Mouse (Mus musculus) spleen, postnatal 10 days (tissue): ENCODE results near the gene Dnaja2.

Source experiments
- DNase-seq, 2 experiments: peaks; one replicate each; pipeline ENCODE4 v3.0.0; 2021 to 2022; ENCODE audit warnings: low spot score in 2 of 2

Gene Dnaja2

GRCm38 (mm10) chr8:85556986-85557600, 1.9 kb upstream of the Dnaja2 start:
- no peak for DNase-seq

DNA sequence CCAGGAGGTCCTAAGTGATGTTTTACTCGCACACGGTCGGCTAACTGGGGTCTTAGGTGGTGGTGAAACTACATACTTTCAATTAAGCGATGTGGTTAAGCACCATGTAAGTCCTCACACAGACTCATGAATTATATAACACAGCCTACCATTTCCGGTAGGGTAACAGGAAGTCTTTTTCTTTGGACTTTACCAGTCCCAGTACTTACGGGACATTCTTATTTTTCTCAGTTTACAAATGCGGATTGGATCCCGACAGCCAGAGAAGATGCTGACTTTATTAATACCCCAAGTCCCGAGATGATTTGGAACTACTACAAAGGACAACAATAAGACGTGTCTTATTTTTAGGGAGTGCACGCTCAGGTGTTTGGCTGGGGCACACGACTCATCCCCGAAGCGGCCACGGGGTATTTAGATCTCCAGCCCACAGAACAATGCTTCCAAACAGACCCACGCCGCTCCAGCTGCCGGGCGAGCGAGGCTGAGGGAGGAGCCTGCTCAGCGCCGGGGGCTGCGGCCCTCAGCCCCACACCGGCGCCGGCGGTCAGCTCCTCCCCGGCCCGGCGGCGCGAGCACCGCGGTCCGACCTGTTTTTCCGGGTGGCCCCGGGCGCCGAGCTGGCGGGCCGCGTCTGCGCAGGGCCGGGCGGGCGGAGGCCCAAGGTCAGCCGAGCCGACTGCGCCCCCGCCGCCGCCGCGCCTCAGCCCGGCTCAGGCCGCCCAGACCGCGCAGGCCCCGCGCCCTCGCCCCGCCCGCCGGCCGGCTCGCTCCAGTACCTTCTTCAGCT, 558 bp downstream of the Dnaja2 start:
- DNase-seq: peak in 1 of 2 experiments; percentile 11

- no peak for DNase-seq
Measured at GRCm38 (mm10) chr8:85551934-85552333, 3.2 kb downstream of the Dnaja2 start.

- DNase-seq: no peak
Measured at GRCm38 (mm10) chr8:85536332-85536731, 18.8 kb downstream of the Dnaja2 start.

- no peak for DNase-seq
Measured at GRCm38 (mm10) chr8:85534163-85534562, 21.0 kb downstream of the Dnaja2 start.

DNA sequence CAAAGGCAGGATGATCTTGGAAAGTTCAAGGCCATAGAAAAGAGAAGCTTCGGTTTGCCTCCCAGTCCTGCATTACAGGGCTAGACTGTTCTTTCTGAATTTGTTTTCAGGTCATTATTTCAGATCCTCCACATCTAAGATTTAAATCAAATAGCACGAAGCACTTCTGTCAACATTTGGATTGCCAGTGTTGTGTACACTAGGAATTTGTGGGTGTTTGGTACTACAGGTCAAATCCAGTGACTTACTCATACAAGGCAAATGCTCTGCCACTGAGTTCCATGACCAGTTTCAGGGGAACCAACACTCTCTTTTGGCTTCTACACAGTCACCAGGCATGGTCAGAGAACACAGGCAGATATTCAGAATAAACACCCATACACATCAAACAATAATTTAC, 21.7 kb downstream of the Dnaja2 start:
- DNase-seq: no peak

DNA sequence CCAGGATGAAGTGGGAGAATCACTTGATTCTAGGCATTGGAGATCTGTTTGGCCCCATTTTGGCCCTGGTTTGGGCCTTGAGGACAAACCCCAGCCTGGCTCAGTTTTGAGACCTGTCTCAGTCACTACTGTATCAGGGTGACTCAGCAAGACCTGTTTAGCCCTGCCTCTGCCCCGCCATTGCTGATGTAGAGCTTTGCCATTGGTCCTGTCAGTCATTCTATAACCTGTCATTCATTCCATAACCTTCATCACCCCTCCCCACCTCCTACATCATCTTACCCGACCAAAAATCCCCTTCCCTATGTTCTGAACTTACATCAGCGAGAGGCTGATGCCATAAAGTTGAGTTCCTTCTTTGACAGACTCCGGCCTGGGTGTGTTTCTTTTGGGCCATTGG, 22.3 kb downstream of the Dnaja2 start:
- DNase-seq: no peak

- no peak for DNase-seq
Measured at GRCm38 (mm10) chr8:85531471-85531870, 23.7 kb downstream of the Dnaja2 start.

GRCm38 (mm10) chr8:85530717-85531116, 24.4 kb downstream of the Dnaja2 start:
- DNase-seq: no peak

DNA sequence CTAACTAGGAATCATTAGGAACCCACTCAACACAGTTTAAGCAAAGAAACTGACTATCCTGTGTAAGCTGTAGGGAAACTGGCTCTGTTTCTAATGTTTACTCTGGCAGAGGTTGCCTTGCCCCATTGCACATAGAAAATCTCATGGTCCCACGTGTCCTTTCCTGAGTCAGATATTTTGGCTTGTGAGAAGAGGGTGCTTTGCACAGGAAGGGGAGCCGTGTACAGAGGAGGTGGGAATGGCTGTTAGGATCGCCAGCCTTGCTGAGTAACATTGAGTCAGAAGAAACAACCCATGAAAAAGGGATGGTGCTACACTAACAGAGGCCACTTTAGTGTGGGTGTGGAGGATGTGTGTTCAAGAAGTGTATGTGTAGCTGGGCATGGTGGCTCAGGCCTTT, 26.2 kb downstream of the Dnaja2 start:
- DNase-seq: no peak

DNA sequence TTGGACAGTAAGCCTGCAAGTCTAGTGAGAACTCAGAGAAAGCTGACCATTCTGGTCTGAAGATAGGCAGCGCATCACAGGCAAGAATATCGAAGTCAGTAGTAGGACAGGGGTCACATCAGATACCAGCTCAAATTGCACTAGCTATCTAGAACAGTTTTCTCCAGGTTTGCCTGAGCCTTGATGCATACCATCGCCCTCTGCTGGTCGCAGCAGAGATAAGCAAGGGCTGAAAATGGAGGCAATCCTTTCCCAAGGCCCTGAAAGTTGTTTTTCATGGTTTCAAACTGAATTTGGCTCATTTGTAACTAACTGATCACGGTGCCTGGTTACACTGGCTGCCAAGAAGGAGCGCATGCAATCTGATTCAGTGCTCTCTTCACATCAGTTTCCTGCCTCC, 29.0 kb downstream of the Dnaja2 start:
- DNase-seq: peak; percentile 32 to 73

GRCm38 (mm10) chr8:85524086-85524485, 31.1 kb downstream of the Dnaja2 start:
- no peak for DNase-seq

GRCm38 (mm10) chr8:85521332-85521731, 33.8 kb downstream of the Dnaja2 start:
- no peak for DNase-seq

DNA sequence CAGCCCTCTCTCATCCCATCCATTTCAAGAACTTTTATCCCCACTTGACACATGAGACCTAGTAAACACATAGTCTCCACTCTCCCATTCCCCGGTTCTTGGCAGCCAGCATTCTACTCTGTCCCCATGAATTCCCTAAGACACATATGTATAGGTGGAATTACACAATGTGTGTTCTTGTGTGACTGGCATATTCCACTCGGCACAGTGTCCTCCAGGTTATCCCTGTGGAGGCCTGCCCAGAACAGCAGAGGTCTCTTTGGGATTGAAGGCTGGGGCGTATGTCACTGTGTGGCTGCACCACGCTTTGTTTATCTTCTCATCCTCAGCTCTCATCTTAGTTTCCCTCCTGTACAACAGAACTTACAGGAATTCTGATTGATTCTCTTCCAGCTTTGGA, 34.6 kb downstream of the Dnaja2 start:
- DNase-seq: no peak

- no peak for DNase-seq
Measured at GRCm38 (mm10) chr8:85517956-85518355, 37.2 kb downstream of the Dnaja2 start.

- no peak for DNase-seq
Measured at GRCm38 (mm10) chr8:85517336-85517735, 37.8 kb downstream of the Dnaja2 start.

DNA sequence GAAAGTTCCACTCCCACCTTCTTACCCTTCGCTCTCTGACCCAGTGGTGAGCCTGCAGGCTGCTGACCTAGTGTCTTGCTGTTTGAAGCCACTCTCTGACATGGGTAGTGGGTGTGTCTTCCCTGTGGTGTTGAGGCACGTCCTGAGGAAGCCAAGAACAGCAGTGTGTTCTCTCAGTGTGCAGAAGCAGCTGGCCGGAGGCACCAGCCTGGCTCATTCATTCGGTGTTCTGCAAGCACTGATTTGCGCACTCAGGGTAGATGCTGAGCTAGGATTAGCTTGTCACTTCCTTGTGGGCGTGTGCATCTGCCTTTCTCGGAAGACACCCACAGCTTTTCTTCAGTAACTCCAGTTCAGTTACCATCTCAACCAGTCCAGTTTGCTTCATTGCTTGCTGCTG, 39.8 kb downstream of the Dnaja2 start:
- no peak for DNase-seq

- DNase-seq: no peak
Measured at GRCm38 (mm10) chr8:85513283-85513682, 41.9 kb downstream of the Dnaja2 start.

DNA sequence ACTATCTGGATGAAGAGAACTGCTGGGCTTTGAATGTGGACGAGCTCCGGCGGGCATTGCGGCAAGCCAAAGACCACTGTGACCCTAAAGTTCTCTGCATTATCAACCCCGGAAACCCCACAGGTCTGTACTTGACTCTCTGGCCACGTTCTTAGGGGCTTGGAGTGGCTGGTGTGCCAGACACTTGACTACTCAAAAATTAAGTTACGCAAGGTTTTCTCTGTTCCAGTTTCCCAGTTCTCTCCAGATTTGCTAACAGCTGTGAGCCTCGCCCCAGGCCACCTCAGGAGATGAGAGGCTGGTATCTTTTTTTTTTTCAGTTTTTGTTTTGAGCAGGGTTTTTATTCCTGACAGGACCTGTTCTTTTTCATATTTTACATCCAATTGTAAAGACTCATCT, 42.9 kb downstream of the Dnaja2 start:
- DNase-seq: no peak

GRCm38 (mm10) chr8:85508661-85509060, 46.5 kb downstream of the Dnaja2 start:
- no peak for DNase-seq

DNA sequence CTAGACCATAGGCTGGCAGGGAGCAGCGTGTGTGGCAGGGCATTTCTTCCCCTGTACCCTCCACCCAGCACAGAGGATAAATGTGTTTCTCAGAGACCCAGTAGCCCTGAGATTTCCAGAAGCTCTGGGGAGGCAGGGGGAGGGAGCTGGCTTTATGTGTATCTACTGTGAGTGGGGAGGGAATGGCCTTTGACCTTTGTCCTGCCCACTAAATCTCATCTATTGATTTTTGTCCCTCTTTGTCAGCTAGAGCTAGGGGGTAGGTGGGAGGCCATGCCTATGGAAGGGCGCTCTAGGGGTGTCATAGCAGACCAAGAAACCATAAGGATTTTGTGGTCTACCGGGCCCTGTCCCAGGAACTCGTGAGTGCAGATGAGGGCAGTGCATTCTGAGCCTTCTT, 48.5 kb downstream of the Dnaja2 start:
- no peak for DNase-seq

GRCm38 (mm10) chr8:85504704-85505103, 50.4 kb downstream of the Dnaja2 start:
- DNase-seq: no peak

DNA sequence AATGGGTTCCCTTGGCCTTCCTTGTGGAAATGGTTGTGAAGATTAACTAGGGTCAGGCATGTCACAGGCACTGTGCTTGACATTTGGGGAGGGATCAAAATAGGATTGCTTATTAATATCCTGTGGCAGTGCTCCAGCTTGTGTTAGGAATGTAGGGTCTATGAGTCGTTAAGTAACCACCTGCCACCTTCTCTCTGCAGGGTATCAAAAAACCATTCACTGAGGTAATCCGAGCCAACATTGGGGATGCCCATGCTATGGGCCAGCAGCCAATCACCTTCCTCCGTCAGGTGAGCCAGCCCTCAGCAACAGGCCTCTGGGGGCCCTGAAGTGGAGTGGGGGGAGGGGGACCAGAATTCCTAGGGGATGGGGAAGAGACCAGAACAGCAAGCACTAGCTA, 52.1 kb downstream of the Dnaja2 start:
- DNase-seq: no peak

DNA sequence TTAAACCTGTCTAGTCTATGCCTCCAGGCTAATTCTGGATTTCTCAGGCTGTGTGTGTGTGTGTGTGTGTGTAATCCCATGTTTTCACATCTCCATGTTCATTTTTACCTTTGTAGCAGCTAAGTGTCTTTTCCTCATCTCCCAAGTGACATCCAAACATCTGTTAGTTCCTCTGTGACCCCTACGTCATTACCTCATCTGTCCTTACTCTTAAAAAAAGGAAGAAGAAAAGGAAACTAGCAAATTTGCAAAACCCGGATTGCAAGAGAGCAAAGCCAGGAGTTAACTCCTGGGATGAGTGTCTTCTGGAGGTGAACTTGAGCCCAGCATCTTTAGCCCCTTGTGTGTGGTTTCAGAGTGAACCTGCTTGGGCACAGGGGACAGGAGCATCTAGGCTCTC, 52.8 kb downstream of the Dnaja2 start:
- no peak for DNase-seq
